Mouse (Mus musculus) embryonic facial prominence, embryonic 13.5 days (tissue): Measurements from ENCODE around the gene Ralgps1. TPM values are rescaled to one million over a fixed set of nuclear protein-coding genes. Genes with fewer than 3 reads are reported as not detected.
A peak's percentile ranks its signal among the peaks of the same experiment; 100 is the strongest.

Experiments
- ATAC-seq: fragments of 200-750 bp; cut with Nextera tagmentation; 2 replicates; pipeline ENCODE4 v1.8.0; 2017; ENCODE audit warnings: low read depth; ENCODE audit not compliant: insufficient number of reproducible peaks, insufficient read depth, low FRiP score, low TSS enrichment
- H3K27ac ChIP-seq: fragments of 300-500 bp; sonication (generic); 2 replicates; pipeline ENCODE4 v1.5.1; 2015; ENCODE audit warnings: moderate library complexity, mild to moderate bottlenecking, inconsistent platforms
- H3K27me3 ChIP-seq: fragments of 300-500 bp; sonication (generic); 2 replicates; pipeline ENCODE4 v1.6.1; 2015; ENCODE audit warnings: mild to moderate bottlenecking, inconsistent platforms
- H3K36me3 ChIP-seq: fragments of 300-500 bp; sonication (generic); 2 replicates; pipeline ENCODE4 v1.6.1; 2015; ENCODE audit warnings: mild to moderate bottlenecking, inconsistent platforms
- H3K4me1 ChIP-seq: fragments of 300-500 bp; sonication (generic); 2 replicates; pipeline ENCODE4 v1.6.1; 2015; ENCODE audit warnings: inconsistent platforms
- H3K4me2 ChIP-seq: fragments of 300-500 bp; sonication (generic); 2 replicates; pipeline ENCODE4 v1.6.1; 2015; ENCODE audit warnings: moderate library complexity, mild to moderate bottlenecking, inconsistent platforms
- H3K4me3 ChIP-seq: fragments of 300-500 bp; sonication (generic); 2 replicates; pipeline ENCODE4 v1.5.1; 2015; ENCODE audit warnings: mild to moderate bottlenecking, inconsistent platforms
- H3K9ac ChIP-seq: fragments of 300-500 bp; sonication (generic); 2 replicates; pipeline ENCODE4 v1.6.1; 2015; ENCODE audit warnings: mild to moderate bottlenecking, inconsistent platforms
- H3K9me3 ChIP-seq: fragments of 300-500 bp; sonication (generic); 2 replicates; pipeline ENCODE4 v1.6.1; 2016; ENCODE audit warnings: inconsistent platforms
- WGBS: fragments of 180-500 bp; shearing (Covaris S2); methylation state at CpG from one replicate; pipeline ENCODE4 v1.1.7; 2015; ENCODE audit warnings: mixed read lengths; 5-methylcytosine and 5-hydroxymethylcytosine counted together
- polyA plus RNA-seq: library from polyadenylated mRNA; unstranded; fragments of >200 nt; fragmentation: Nextera tagmentation; extraction: Ambion mirVana; gene quantifications from 2 replicates; pipeline ENCODE4 v1.2.1, GENCODE M21; 2015

Gene Ralgps1
- polyA plus RNA-seq: 4.0 and 4.9 TPM in 2 replicates

DNA sequence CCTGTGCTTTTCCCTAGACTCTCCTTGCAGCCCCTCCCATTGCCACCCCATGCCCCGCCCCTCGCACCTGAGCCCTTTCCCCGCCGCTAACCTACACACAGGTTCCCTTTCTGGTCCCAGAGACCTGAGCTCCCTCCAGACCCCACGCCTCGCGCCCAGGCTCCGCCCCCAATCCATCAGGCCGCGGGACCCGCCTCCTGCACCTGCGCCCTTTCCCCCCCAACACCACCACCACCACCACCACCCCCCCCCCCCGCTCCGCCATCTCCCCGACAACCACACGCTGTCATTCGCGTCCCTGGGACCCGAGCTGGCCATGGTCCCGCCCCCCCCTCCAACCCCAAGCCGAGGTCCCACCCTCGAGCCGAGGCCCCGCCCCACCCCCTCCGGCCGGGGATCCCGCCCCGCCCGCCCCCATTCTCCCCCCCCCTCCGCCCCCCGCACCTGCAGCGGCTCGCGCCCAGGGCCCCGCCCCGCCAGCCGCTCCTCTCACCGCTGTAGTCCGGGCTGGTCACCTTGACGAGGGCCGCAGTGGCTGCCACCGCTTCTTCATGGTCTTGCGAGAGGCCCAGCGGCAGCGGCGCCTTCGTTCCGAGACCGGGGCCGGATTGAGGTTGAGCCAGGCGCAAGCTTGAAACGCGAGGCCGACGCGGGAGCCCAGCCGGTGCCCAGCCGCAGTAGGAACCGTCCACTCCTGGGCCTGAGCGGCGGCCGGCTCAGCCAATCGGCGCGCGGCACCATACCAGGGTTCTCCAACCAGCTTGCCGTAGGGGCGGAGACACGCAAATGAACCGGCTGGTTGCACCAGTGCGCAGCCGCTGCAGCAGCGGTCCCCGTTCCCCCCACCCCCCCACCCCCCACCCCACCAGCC lies at the start of gene Ralgps1:
TSS of gene Ralgps1 (minus strand) at position 710 of the 871 bp plus-strand sequence.
- Histone ChIP-seq H3K36me3 (no peaks in the 10 kb centered on the region), H3K4me1 (peaks cover 4% of the 10 kb centered on the region), H3K9ac (peak within 1 kb of the TSS; percentile 67), H3K27me3 (no peaks in the 10 kb centered on the region), H3K9me3 (no peaks in the 10 kb centered on the region), H3K4me3 (peak within 1 kb of the TSS; percentile 67), H3K27ac (peak within 1 kb of the TSS; percentile 89), H3K4me2 (peak within 1 kb of the TSS; percentile 71)
- peak; percentile 98 for ATAC-seq
- under 1% methylated on average over 43 of the region's 74 CpGs for WGBS

GRCm38 (mm10) chr2:33417454-33417853 lies 46.2 kb upstream of the Ralgps1 start:
- no peaks in the 10 kb centered on the region for H3K9me3 ChIP-seq
- H3K4me1 ChIP-seq: peaks cover 8% of the 10 kb centered on the region; the same call in 1 of the 2 replicates
- ATAC-seq: no peak
- no peaks in the 10 kb centered on the region for H3K27me3 ChIP-seq
- no peak overlapping the region for H3K9ac ChIP-seq
- no peak overlapping the region for H3K4me3 ChIP-seq
- no peak overlapping the region for H3K4me2 ChIP-seq
- no peak overlapping the region for H3K27ac ChIP-seq
- WGBS: 80% methylated on average over 4 of the region's 4 CpGs
- peaks cover 23% of the 10 kb centered on the region for H3K36me3 ChIP-seq

DNA sequence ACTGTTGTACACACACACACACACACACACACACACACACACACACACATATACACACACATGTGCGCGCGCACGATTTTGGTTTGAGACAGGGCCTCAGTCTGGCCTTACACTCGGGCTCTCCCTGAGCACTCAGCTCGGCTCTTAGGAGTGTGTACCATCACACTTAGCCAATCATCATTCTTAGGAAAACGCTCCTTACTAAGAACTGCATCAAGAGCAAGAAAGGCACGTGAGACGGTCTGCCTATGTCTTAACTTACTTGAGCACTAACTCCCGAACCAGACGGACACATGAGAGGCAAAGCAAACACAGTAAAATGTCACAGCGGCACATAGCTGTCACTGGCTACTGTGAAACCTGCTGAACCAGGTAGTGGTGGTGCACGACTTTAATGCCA lies 42.7 kb upstream of the Ralgps1 start:
- Histone ChIP-seq H3K9me3 (no peaks in the 10 kb centered on the region), H3K4me3 (no peak overlapping the region), H3K4me1 (peaks cover 8% of the 10 kb centered on the region; the same call in 1 of the 2 replicates), H3K27ac (no peak overlapping the region), H3K4me2 (no peak overlapping the region), H3K27me3 (no peaks in the 10 kb centered on the region), H3K9ac (no peak overlapping the region), H3K36me3 (peaks cover 36% of the 10 kb centered on the region)
- ATAC-seq: no peak
- 90% methylated on average over 13 of the region's 13 CpGs for WGBS

- no peak for ATAC-seq
Measured at GRCm38 (mm10) chr2:33412111-33412510, 40.8 kb upstream of the Ralgps1 start.

DNA sequence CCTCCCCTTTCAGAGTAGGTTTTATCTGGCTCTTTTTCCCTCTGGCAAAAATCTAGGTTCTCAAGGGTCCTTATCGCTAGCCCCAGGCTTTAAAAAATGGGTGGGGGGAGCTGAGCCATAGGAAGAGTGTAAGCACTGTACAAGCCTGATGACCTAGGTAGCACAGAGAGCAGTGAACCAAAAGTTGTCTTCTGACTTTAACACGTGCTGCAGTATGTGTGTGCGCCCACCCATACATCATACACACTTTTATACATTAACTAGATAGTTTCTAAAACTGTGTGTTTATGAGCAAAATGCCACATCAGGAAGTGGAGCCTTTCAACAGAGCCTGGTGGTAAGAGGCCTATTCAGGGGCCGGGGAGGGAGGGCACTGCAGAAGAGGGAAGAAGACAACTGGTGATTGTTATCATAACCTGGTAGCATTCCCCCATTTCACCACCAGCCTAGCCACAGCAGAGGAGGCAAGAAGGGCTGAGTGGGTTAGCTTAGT lies 32.3 kb upstream of the Ralgps1 start:
- ATAC-seq: no peak
- Histone ChIP-seq H3K9me3 (no peaks in the 10 kb centered on the region), H3K4me3 (no peak overlapping the region), H3K27ac (no peak overlapping the region), H3K36me3 (peaks cover 12% of the 10 kb centered on the region), H3K4me1 (no peaks in the 10 kb centered on the region), H3K9ac (no peak overlapping the region), H3K4me2 (no peak overlapping the region), H3K27me3 (no peaks in the 10 kb centered on the region)
- WGBS: 73% methylated on average over 4 of the region's 4 CpGs

More at GRCm38 (mm10) chr2:33412111-33412510, 40.8 kb upstream of the Ralgps1 start:
- no peaks in the 10 kb centered on the region for H3K27me3 ChIP-seq
- no peak overlapping the region for H3K4me2 ChIP-seq
- H3K9me3 ChIP-seq: no peaks in the 10 kb centered on the region
- no peak overlapping the region for H3K27ac ChIP-seq
- 85% methylated on average over 14 of the region's 14 CpGs for WGBS
- no peak overlapping the region for H3K4me3 ChIP-seq
- no peak overlapping the region for H3K9ac ChIP-seq
- H3K4me1 ChIP-seq: 0 out of 2 replicates have a peak, but pooled peaks cover 4% of the 10 kb centered on the region
- H3K36me3 ChIP-seq: peaks cover 41% of the 10 kb centered on the region

- H3K4me1 ChIP-seq: no peaks in the 10 kb centered on the region
- H3K4me3 ChIP-seq: no peak overlapping the region
- H3K27me3 ChIP-seq: no peaks in the 10 kb centered on the region
- no peak overlapping the region for H3K4me2 ChIP-seq
- ATAC-seq: no peak
- peaks cover 7% of the 10 kb centered on the region; the same call in 1 of the 2 replicates for H3K36me3 ChIP-seq
- H3K9me3 ChIP-seq: no peaks in the 10 kb centered on the region
- no peak overlapping the region for H3K27ac ChIP-seq
- H3K9ac ChIP-seq: no peak overlapping the region
- WGBS: 62% methylated on average over 5 of the region's 5 CpGs
Measured at GRCm38 (mm10) chr2:33402638-33403037, 31.4 kb upstream of the Ralgps1 start.

DNA sequence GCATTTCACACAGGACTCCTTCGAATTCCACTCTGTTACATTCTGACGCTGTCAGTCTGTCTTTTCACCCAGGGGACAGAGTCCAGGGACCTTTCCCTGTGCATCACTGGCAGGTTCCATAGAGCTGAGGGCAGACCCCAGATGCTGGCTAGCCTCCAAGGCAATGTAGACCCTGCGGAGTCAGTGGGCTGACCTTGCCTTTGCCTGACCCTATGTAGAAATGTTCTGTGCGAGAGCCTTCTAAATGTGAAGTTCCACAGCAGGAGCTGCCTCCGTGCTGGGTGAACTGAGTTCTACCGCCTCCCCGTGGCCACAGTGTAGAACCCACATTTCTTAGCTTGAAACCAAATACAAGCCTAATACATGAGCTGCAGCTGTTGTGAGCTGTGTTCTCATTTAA lies 30.9 kb upstream of the Ralgps1 start:
- Histone ChIP-seq H3K9me3 (no peaks in the 10 kb centered on the region), H3K27me3 (no peaks in the 10 kb centered on the region), H3K27ac (no peak overlapping the region), H3K9ac (no peak overlapping the region), H3K4me2 (no peak overlapping the region), H3K4me3 (no peak overlapping the region), H3K4me1 (no peaks in the 10 kb centered on the region), H3K36me3 (peaks cover 7% of the 10 kb centered on the region; the same call in 1 of the 2 replicates)
- ATAC-seq: no peak
- 34% methylated on average over 7 of the region's 7 CpGs for WGBS

DNA sequence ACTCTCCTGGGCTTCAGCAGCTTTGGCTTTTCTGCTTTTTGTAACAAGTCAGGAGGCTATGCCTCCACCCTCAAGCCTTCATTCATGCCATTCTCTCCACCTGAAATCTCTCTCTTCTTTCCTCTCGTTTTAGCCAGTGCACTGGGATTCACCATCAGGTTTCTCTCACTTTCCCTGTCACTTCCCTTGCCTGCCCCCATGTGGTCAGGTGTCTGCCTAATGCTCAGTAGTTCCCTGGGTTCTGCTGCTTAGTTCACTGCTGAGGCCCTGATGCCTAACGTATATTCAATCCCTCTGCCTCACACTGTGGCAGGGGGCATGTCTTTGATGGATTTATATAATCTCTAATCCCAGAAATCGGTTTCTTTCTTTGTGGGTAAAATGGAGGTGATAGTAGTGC lies 29.9 kb upstream of the Ralgps1 start:
- Histone ChIP-seq H3K4me1 (no peaks in the 10 kb centered on the region), H3K9me3 (no peaks in the 10 kb centered on the region), H3K27ac (no peak overlapping the region), H3K9ac (no peak overlapping the region), H3K27me3 (no peaks in the 10 kb centered on the region), H3K4me3 (no peak overlapping the region), H3K4me2 (no peak overlapping the region), H3K36me3 (peaks cover 4% of the 10 kb centered on the region; the same call in 1 of the 2 replicates)
- ATAC-seq: no peak
- WGBS: 42% methylated on average over 3 of the region's 3 CpGs

- Histone ChIP-seq H3K4me2 (no peak overlapping the region), H3K27me3 (no peaks in the 10 kb centered on the region), H3K9ac (no peak overlapping the region), H3K9me3 (no peaks in the 10 kb centered on the region), H3K36me3 (peaks cover 4% of the 10 kb centered on the region; the same call in 1 of the 2 replicates), H3K4me1 (no peaks in the 10 kb centered on the region), H3K4me3 (no peak overlapping the region), H3K27ac (no peak overlapping the region)
- 77% methylated on average over 5 of the region's 5 CpGs for WGBS
- ATAC-seq: no peak
Measured at GRCm38 (mm10) chr2:33400541-33400940, 29.3 kb upstream of the Ralgps1 start.

DNA sequence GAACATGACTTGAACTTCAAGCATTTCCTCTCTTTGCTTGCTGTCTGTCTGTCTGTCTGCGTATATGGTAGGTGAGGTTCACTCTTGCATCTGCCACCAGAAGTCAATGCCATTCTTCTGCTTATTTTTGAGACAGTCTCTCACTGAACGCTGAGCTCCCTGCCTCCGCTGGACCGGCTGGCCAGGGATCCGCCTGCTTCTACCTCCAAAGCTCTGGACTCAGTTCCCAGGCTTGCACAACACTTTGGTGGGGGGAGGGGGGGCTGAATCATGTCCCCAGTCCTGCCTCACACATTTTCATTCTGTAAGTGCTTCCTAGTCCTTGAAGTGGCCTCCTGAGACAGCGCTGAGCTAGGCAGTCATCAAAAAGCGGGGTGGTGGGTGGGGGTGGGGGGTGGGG lies 27.8 kb upstream of the Ralgps1 start:
- Histone ChIP-seq H3K4me3 (no peak overlapping the region), H3K4me1 (no peaks in the 10 kb centered on the region), H3K36me3 (no peaks in the 10 kb centered on the region), H3K9ac (no peak overlapping the region), H3K27ac (no peak overlapping the region), H3K4me2 (no peak overlapping the region), H3K9me3 (no peaks in the 10 kb centered on the region), H3K27me3 (no peaks in the 10 kb centered on the region)
- no peak for ATAC-seq
- WGBS: 84% methylated on average over 7 of the region's 7 CpGs

- no peaks in the 10 kb centered on the region for H3K27me3 ChIP-seq
- no peaks in the 10 kb centered on the region for H3K36me3 ChIP-seq
- 72% methylated on average over 4 of the region's 4 CpGs for WGBS
- H3K9ac ChIP-seq: no peak overlapping the region
- no peak for ATAC-seq
- no peak overlapping the region for H3K27ac ChIP-seq
- no peak overlapping the region for H3K4me2 ChIP-seq
- no peaks in the 10 kb centered on the region for H3K4me1 ChIP-seq
- H3K4me3 ChIP-seq: no peak overlapping the region
- no peaks in the 10 kb centered on the region for H3K9me3 ChIP-seq
Measured at GRCm38 (mm10) chr2:33397036-33397435, 25.8 kb upstream of the Ralgps1 start.

DNA sequence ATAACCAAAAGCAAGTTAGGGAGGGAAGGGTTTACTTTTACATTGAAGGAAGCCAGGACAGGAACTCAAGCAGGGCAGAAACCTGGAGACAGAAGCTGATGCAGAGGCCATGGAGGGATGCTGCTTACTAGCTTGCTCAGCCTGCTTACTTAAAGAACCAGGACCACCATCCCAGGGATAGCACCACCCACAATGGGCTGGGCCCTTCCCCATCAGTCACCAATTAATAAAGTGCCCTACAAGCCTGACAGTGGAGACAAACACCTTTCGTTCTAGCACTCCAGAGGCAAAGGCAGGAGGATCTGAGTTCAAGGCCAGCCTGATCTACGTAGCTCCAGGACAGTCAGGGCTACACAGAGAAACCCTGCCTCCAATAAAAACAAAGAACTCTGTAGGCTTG lies 23.8 kb upstream of the Ralgps1 start:
- H3K4me3 ChIP-seq: no peak overlapping the region
- H3K27me3 ChIP-seq: no peaks in the 10 kb centered on the region
- 78% methylated on average over 2 of the region's 2 CpGs for WGBS
- H3K9ac ChIP-seq: no peak overlapping the region
- H3K9me3 ChIP-seq: no peaks in the 10 kb centered on the region
- no peaks in the 10 kb centered on the region for H3K4me1 ChIP-seq
- no peak overlapping the region for H3K4me2 ChIP-seq
- ATAC-seq: no peak
- H3K36me3 ChIP-seq: no peaks in the 10 kb centered on the region
- no peak overlapping the region for H3K27ac ChIP-seq
